Mouse (Mus musculus) heart, postnatal 10 days (tissue): ENCODE results near the gene Rab40c. TPM values are rescaled to one million over a fixed set of nuclear protein-coding genes. Genes with fewer than 3 reads are reported as not detected.
A peak's percentile ranks its signal among the peaks of the same experiment; 100 is the strongest.

Experiments
- DNase-seq, 2 experiments: peaks; one replicate each; pipeline ENCODE4 v3.0.0; 2021
- intact Hi-C: fragments of 180-260 bp; cut with DNase I; formaldehyde crosslinking; loops from one replicate; pipeline ENCODE4 v1.15.1; 2025
- total RNA-seq, 2 experiments: library from RNA; stranded (reverse); gene quantifications; 2 replicates each; pipeline ENCODE4 v1.2.3; 2021

The Rab40c gene
- total RNA-seq, 2 experiments from 2014 or later = 13.4 to 18.8 TPM

- DNase-seq = peak; percentile 100
- intact Hi-C loops = no loop called here
Observed at GRCm38 (mm10) chr17:25832436-25833290, 86.9 kb downstream of the Rab40c start.

Other genes with a start within 250 kb of the Rab40c start
- gene Gng13, start 202.6 kb downstream of the Rab40c start, total RNA-seq = 1 to 10 TPM in 1 of 2 experiments, under 1 TPM in 1; 0.38 to 1.9 TPM
- gene Chtf18, start 192.3 kb downstream of the Rab40c start, total RNA-seq = 1 to 10 TPM; 4.2 to 5.1 TPM
- 1 to 10 TPM; 4.6 to 5.7 TPM for gene Rpusd1, start 192.1 kb downstream of the Rab40c start, total RNA-seq
- gene Mslnl, start 183.7 kb downstream of the Rab40c start, total RNA-seq = not detected
- gene Msln, start 165.3 kb downstream of the Rab40c start, total RNA-seq = 10 to 100 TPM; 38.5 to 40.6 TPM
- gene Narfl, start 146.0 kb downstream of the Rab40c start, total RNA-seq = 10 to 100 TPM; 43.2 to 49.3 TPM
- 10 to 100 TPM; 23.8 to 25.7 TPM for gene Haghl, start 134.1 kb downstream of the Rab40c start, total RNA-seq
- under 1 TPM in 1 of 2 experiments, not detected in 1; 0.14 TPM for gene Ccdc78, start 133.1 kb downstream of the Rab40c start, total RNA-seq
- gene Fam173a, start 126.8 kb downstream of the Rab40c start, total RNA-seq = 10 to 100 TPM; 37.8 to 38.9 TPM
- gene AC134908.4, start 124.1 kb downstream of the Rab40c start, total RNA-seq = not detected
- 10 to 100 TPM; 59.7 to 60.9 TPM for gene Metrn, start 122.6 kb downstream of the Rab40c start, total RNA-seq
- 1 to 10 TPM in 1 of 2 experiments, under 1 TPM in 1; 0.67 to 1.2 TPM for gene Fbxl16, start 110.6 kb downstream of the Rab40c start, total RNA-seq
- gene Wdr24, start 96.1 kb downstream of the Rab40c start, total RNA-seq = 10 to 100 TPM; 10.1 to 12.2 TPM
- 10 to 100 TPM; 33.7 to 34.5 TPM for gene Jmjd8, start 90.9 kb downstream of the Rab40c start, total RNA-seq
- gene Stub1, start 86.3 kb downstream of the Rab40c start, total RNA-seq = 100 to 1,000 TPM; 123 to 132 TPM
- gene Rhbdl1, start 82.4 kb downstream of the Rab40c start, total RNA-seq = 1 to 10 TPM; 2.2 to 2.6 TPM
- gene Gm20683, start 78.0 kb downstream of the Rab40c start, total RNA-seq = 1 to 10 TPM; 4.2 to 4.7 TPM
- 10 to 100 TPM; 80.4 to 86.5 TPM for gene Rhot2, start 74.9 kb downstream of the Rab40c start, total RNA-seq
- gene Wdr90, start 58.2 kb downstream of the Rab40c start, total RNA-seq = 1 to 10 TPM; 3.9 to 6.2 TPM
- 100 to 1,000 TPM; 191 to 218 TPM for gene Mcrip2, start 51.0 kb downstream of the Rab40c start, total RNA-seq
- gene Mettl26, start 44.7 kb downstream of the Rab40c start, total RNA-seq = 10 to 100 TPM; 15.4 to 15.7 TPM
- under 1 TPM; 0.62 to 0.96 TPM for gene Wfikkn1, start 38.9 kb downstream of the Rab40c start, total RNA-seq
- 10 to 100 TPM; 76.6 to 78.5 TPM for gene Pigq, start 25.2 kb upstream of the Rab40c start, total RNA-seq
- gene Nhlrc4, start 25.2 kb upstream of the Rab40c start, total RNA-seq = not detected
- not detected for gene A930017K11Rik, start 32.8 kb upstream of the Rab40c start, total RNA-seq
- 10 to 100 TPM; 12.6 to 13.5 TPM for gene Capn15, start 66.1 kb upstream of the Rab40c start, total RNA-seq
- 10 to 100 TPM; 23.4 to 24.1 TPM for gene Rab11fip3, start 149.8 kb upstream of the Rab40c start, total RNA-seq
- gene Decr2, start 170.6 kb upstream of the Rab40c start, total RNA-seq = 10 to 100 TPM; 14.4 to 16.7 TPM
- 1 to 10 TPM; 3.6 to 5.2 TPM for gene Nme4, start 175.9 kb upstream of the Rab40c start, total RNA-seq
- gene Tmem8, start 193.6 kb upstream of the Rab40c start, total RNA-seq = 1 to 10 TPM; 1.9 to 2.2 TPM
- 100 to 1,000 TPM in 1 of 2 experiments, 10 to 100 TPM in 1; 92.2 to 101 TPM for gene Mrpl28, start 203.8 kb upstream of the Rab40c start, total RNA-seq
- 10 to 100 TPM; 20.6 to 24.1 TPM for gene Axin1, start 219.0 kb upstream of the Rab40c start, total RNA-seq